Mouse (Mus musculus) hindbrain, postnatal 0 days (tissue): Measurements from ENCODE around the gene Tmod1. TPM values are rescaled to one million over a fixed set of nuclear protein-coding genes. Genes with fewer than 3 reads are reported as not detected.
A peak's percentile ranks its signal among the peaks of the same experiment; 100 is the strongest.

Source experiments
- ATAC-seq: fragments of 200-750 bp; cut with Nextera tagmentation; 2 replicates; pipeline ENCODE4 v1.8.0; 2017; ENCODE audit warnings: mild to moderate bottlenecking, moderate TSS enrichment, moderate library complexity
- DNase-seq: peaks from one replicate; pipeline ENCODE4 v3.0.0-alpha.2; 2015; ENCODE audit warnings: low spot score
- H3K27ac ChIP-seq: fragments of 300-500 bp; sonication (generic); 2 replicates; pipeline ENCODE4 v1.5.1; 2014; ENCODE audit warnings: mild to moderate bottlenecking
- H3K27me3 ChIP-seq: fragments of 300-500 bp; sonication (generic); 2 replicates; pipeline ENCODE4 v1.6.1; 2014; ENCODE audit warnings: low read length, mixed read lengths; ENCODE audit not compliant: insufficient read depth
- H3K36me3 ChIP-seq: fragments of 300-500 bp; sonication (generic); 2 replicates; pipeline ENCODE4 v1.6.1; 2014; ENCODE audit warnings: low read length, mixed read lengths; ENCODE audit not compliant: insufficient read depth
- H3K4me1 ChIP-seq: fragments of 300-500 bp; sonication (generic); 2 replicates; pipeline ENCODE4 v1.6.1; 2014; ENCODE audit warnings: antibody characterized with exemption, low read length, mixed read lengths; ENCODE audit not compliant: insufficient read depth
- H3K4me2 ChIP-seq: fragments of 300-500 bp; sonication (generic); 2 replicates; pipeline ENCODE4 v1.6.1; 2014; ENCODE audit warnings: low read depth, mild to moderate bottlenecking, low read length, moderate library complexity, mixed read lengths
- H3K4me3 ChIP-seq: fragments of 300-500 bp; sonication (generic); 2 replicates; pipeline ENCODE4 v1.5.1; 2014; ENCODE audit warnings: low read length
- H3K9ac ChIP-seq: fragments of 300-500 bp; sonication (generic); replicated peaks from 2 replicates; pipeline ENCODE4 v1.6.1; 2014; ENCODE audit warnings: mild to moderate bottlenecking, low read length, moderate library complexity, mixed read lengths
- H3K9me3 ChIP-seq: fragments of 300-500 bp; sonication (generic); 2 replicates; pipeline ENCODE4 v1.6.1; 2016; ENCODE audit warnings: low read length, mixed read lengths
- CTCF ChIP-seq: IDR thresholded peaks from 2 replicates; pipeline ENCODE4 v1.5.1; 2016; ENCODE audit warnings: antibody characterized with exemption, control low read depth, low read depth
- WGBS: fragments of 180-500 bp; shearing (Covaris S2); extraction: QIAGEN DNeasy Blood & Tissue Kit; methylation state at CpG from one replicate; pipeline ENCODE4 v1.1.7; 2014; 5-methylcytosine and 5-hydroxymethylcytosine counted together
- polyA plus RNA-seq: library from polyadenylated mRNA; unstranded; fragments of >200 nt; fragmentation: Nextera tagmentation; extraction: Ambion mirVana; gene quantifications from 2 replicates; pipeline ENCODE4 v1.2.1, GENCODE M21; 2015
- total RNA-seq: library from RNA; depleted of rRNA; stranded (reverse); fragments of >200 nt; gene quantifications from 2 replicates; pipeline ENCODE4 v1.2.3, GENCODE M21; 2014

The Tmod1 gene
- total and polyA plus RNA-seq, 2 experiments from 2014 or later: 1.3 to 2.3 TPM

DNA sequence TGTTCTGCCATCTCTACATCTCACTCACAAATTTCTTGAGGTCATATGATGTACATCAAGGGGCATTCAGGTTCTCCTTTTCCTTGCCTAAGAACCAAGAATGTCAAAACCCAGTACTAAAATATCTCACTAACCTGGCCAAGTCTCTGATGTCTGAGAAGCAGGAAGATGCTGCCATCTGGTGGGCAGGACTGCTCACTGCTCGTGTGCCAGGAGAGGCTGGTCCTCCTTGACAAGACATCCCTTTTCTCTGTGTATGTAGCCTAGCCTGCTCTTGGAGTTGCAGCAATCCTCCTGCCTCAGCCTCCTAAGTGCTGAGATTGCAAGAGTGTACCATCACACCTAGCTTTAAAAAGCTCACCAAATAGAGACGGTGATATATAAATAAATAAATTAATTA, 87.8 kb downstream of the Tmod1 start:
- DNase-seq: peak; percentile 89
- Histone ChIP-seq H3K9ac (no peak overlapping the region), H3K27me3 (no peaks in the 10 kb centered on the region), H3K4me2 (no peak overlapping the region), H3K36me3 (peaks cover 51% of the 10 kb centered on the region), H3K4me3 (no peak overlapping the region), H3K9me3 (no peaks in the 10 kb centered on the region), H3K4me1 (no peaks in the 10 kb centered on the region), H3K27ac (no peak overlapping the region)
- TF ChIP-seq CTCF: peak; percentile 98
- WGBS: 45% methylated on average over 2 of the region's 2 CpGs
- peak; percentile 74 for ATAC-seq

DNA sequence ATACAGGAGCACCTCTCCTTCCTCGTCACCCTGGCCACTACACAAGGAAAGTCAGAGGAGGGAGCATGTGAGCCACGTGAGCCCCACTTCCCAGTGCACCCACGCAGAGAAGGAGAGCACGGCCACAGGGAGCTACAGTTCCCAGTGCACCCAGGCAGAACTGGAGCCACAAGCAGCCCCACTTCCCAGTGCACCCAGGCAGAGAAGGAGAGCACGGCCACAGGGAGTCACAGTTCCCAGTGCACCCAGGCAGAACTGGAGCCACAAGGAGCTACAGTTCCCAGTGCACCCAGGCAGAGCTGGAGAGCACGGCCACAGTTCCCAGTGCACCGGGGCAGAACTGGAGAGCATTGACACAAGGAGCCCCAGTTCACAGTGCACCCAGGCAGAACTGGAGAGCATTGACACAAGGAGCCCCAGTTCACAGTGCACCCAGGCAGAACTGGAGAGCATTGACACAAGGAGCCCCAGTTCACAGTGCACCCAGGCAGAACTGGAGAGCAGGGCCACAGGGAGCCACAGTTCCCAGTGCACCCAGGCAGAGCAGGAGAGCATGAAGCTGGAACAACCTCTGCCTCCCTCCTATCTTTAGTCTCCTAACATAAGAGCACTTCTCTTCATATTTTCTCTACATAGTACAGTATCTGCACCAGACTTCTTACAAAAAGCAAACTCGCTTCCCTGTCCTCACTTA, 90.7 kb downstream of the Tmod1 start:
- H3K4me1 ChIP-seq: no peaks in the 10 kb centered on the region
- H3K27me3 ChIP-seq: no peaks in the 10 kb centered on the region
- 76% methylated on average over 8 of the region's 8 CpGs for WGBS
- H3K4me2 ChIP-seq: no peak overlapping the region
- ATAC-seq: no peak
- H3K4me3 ChIP-seq: no peak overlapping the region
- no peak for TF ChIP-seq CTCF
- no peak overlapping the region for H3K27ac ChIP-seq
- no peak for DNase-seq
- H3K9ac ChIP-seq: no peak overlapping the region
- H3K9me3 ChIP-seq: no peaks in the 10 kb centered on the region
- peaks cover 44% of the 10 kb centered on the region for H3K36me3 ChIP-seq

DNA sequence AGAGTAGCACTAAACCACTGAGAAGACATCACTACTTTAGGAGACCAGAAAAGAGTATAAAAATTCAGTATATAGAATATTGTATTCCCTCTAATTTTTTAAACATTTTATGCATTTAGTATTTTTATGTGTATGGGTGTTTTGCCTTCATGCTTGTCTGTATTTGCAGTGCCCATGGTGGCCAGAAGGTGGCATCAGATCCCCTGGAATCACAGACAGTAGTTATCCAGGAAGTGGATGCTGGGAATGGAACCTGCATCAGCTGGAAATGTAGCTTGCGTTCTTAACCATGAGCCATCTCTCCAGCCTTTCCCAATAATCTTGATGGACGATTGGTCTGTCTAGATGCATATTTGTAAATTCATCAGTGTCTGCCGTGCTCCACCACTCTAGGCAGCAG, 91.5 kb downstream of the Tmod1 start:
- Histone ChIP-seq H3K4me1 (no peaks in the 10 kb centered on the region), H3K9ac (no peak overlapping the region), H3K9me3 (no peaks in the 10 kb centered on the region), H3K27me3 (no peaks in the 10 kb centered on the region), H3K27ac (no peak overlapping the region), H3K4me3 (no peak overlapping the region), H3K36me3 (peaks cover 38% of the 10 kb centered on the region), H3K4me2 (no peak overlapping the region)
- peak; percentile 69 for DNase-seq
- 0 out of 2 replicates have a peak, but pooled peaks have one; percentile 37 for ATAC-seq
- peak; percentile 77 for TF ChIP-seq CTCF
- 70% methylated on average over 3 of the region's 3 CpGs for WGBS

DNA sequence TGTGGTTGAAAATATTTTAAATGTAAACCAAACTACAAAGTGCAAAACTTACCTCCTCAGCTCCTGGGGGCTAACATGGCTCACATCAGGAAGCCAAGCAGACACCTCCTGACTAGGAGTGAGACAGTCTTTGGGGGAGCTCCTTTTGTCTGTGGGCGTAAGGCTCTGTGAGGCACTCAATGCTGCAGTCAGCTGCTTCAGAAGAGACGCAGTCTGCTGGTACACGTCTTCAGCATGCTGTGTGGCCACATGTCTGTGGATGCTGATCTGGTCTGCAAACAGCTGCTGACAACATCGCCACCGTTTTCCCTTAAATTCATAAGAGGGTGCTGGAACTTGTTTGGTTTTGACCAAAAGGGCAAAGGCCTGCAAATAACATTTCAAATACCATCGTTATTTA, 93.1 kb downstream of the Tmod1 start:
- peaks cover 29% of the 10 kb centered on the region for H3K36me3 ChIP-seq
- H3K4me1 ChIP-seq: no peaks in the 10 kb centered on the region
- no peak overlapping the region for H3K4me2 ChIP-seq
- no peak overlapping the region for H3K9ac ChIP-seq
- H3K27me3 ChIP-seq: no peaks in the 10 kb centered on the region
- DNase-seq (no peak), ATAC-seq (no peak)
- no peaks in the 10 kb centered on the region for H3K9me3 ChIP-seq
- H3K27ac ChIP-seq: no peak overlapping the region
- TF ChIP-seq CTCF: no peak
- WGBS: 85% methylated on average over 6 of the region's 6 CpGs
- H3K4me3 ChIP-seq: no peak overlapping the region

DNA sequence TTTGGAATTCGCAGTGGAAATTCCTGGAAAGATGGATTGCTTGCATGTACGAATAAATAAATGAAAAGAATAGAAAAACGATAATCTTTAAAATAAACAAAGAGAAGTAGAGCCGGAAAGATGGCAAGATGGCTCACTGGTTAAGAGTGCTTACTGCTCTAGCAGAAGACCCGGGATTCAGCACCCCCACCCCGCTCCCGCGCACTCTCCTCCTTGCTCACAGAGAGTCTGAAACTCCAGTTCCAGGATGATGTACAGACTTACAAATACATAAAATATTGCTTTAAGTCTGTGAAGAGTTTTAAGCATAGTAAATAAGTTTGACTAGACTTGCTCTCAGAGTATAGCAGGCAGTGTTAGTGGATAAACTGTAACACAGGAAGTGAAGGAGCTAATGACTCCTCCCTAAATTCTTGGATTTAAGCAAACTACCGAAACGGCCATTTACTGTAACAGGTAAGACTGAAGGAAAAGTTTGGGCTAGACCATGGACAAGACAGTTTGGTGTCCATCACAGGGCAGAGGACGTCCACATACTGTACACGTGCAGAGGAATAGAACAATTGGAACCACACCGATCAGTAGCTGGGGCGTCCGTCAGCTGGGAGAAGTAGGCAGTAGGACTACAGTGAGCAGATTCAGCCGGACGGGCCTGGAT, 99.0 kb downstream of the Tmod1 start:
- Histone ChIP-seq H3K9me3 (no peaks in the 10 kb centered on the region), H3K4me1 (peaks cover 19% of the 10 kb centered on the region), H3K4me2 (peak overlapping the region; percentile 90), H3K27ac (peak overlapping the region; percentile 96), H3K27me3 (no peaks in the 10 kb centered on the region), H3K4me3 (peak overlapping the region; percentile 92), H3K36me3 (peaks cover 11% of the 10 kb centered on the region; the same call in 1 of the 2 replicates), H3K9ac (peak overlapping the region; percentile 87)
- 7% methylated on average over 17 of the region's 17 CpGs for WGBS
- no peak for TF ChIP-seq CTCF
- DNase-seq (peak; percentile 13), ATAC-seq (peak; percentile 71)

DNA sequence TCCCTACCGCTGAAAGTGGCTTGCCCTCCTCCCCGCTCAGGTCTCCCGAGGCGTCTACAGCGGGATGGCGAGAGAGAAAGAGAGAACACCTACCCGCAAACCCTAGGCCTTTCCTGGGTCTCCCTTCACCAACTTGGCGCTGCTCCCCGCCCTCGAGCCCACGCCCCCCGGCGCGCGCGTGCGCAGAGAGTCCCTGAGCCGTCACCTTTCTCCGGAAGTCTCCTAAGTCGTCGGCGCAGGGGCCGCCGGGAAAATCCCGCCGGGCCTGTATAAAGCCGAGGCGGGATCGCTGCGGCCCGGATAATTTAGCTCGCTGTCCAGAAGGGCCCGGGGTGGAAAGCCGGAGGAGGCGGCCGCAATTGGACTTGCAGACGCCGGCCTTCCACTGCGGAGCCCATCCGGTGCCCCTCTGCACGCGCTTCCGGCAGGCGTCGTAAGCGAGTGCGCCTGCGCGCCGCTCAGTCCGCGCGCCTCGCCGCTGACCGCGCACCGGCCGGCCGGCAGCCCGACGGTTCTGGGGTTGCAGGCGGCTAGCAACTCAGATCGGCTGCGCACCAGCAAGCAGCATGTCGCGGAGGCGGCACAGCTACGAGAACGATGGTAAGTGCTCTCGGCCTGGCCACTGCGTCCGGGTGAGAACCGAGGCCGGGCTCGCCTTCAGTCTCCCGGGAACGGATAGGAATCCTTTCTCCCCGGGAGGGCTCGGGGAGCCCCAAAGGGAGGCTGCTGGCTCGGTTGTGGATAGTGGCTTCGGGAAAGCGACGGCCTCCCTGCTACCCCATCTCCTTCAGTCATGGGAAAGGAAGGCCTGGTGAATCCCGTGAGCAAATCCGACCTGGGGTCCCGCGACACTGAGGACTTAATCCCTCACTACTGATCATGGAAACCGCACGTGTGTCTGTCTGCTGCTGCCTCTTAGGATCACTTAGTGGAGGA, 99.8 kb downstream of the Tmod1 start, which contains the start of the genes Ncbp1 and Tstd2:
TSS of gene Ncbp1 (plus strand) at position 327 of the 936 bp plus-strand sequence.
TSS of gene Tstd2 (minus strand) at position 408 of the 936 bp plus-strand sequence.
- Histone ChIP-seq H3K27ac (peak within 1 kb of the TSS; percentile 96), H3K4me3 (peak within 1 kb of the TSS; percentile 92), H3K36me3 (peaks cover 10% of the 10 kb centered on the region; the same call in 1 of the 2 replicates), H3K27me3 (no peaks in the 10 kb centered on the region), H3K9ac (peak within 1 kb of the TSS; percentile 87), H3K9me3 (no peaks in the 10 kb centered on the region), H3K4me2 (peak within 1 kb of the TSS; percentile 90), H3K4me1 (peaks cover 19% of the 10 kb centered on the region)
- WGBS: under 1% methylated on average over 88 of the region's 90 CpGs
- TF ChIP-seq CTCF: no peak
- DNase-seq: peak; percentile 95
- ATAC-seq: peak; percentile 93
